Mouse (Mus musculus): ENCODE measurements around the gene Slc44a4. TPM values are rescaled to one million over a fixed set of nuclear protein-coding genes. Genes with fewer than 3 reads are reported as not detected.
"Not testable (repeated sequence)": the region's sequence is repeated elsewhere in the genome, so short reads cannot be mapped to it uniquely, and the experiment has no call there.

Gene Slc44a4
- polyA plus RNA-seq, 1 experiment from 2014 or later: not detected

DNA sequence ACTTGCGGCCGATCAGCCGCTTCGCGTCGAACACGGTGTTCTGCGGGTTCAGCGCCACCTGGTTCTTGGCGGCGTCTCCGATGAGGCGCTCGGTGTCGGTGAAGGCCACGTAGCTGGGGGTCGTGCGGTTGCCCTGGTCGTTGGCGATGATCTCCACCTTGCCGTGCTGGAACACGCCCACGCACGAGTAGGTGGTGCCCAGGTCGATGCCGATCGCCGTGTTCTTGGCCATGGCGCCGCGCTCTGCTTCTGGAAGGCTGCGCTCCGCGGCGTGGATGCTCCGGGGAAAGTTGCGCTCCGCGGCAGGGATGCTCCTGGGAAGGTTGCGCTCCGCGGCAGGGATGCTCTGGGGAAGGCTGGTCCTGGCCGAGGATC is 57.4 kb downstream of the Slc44a4 start:
- not testable (repeated sequence) for H3K4me1 ChIP-seq; ATAC-seq (replicated peaks); H3K27ac ChIP-seq (replicated peaks); H3K9me3 ChIP-seq; H3K36me3 ChIP-seq
- Histone ChIP-seq H3K4me2 (replicated peaks) (peak overlapping the region; percentile 83), H3K9ac (replicated peaks) (0 out of 2 replicates have a peak overlapping the region, but pooled peaks have one; percentile 30), H3K27me3 (peaks cover 23% of the 10 kb centered on the region; the same call in 1 of the 2 replicates), H3K4me3 (peak overlapping the region; percentile 44)
- 0% methylated on average over 31 of the region's 43 CpGs for WGBS

DNA sequence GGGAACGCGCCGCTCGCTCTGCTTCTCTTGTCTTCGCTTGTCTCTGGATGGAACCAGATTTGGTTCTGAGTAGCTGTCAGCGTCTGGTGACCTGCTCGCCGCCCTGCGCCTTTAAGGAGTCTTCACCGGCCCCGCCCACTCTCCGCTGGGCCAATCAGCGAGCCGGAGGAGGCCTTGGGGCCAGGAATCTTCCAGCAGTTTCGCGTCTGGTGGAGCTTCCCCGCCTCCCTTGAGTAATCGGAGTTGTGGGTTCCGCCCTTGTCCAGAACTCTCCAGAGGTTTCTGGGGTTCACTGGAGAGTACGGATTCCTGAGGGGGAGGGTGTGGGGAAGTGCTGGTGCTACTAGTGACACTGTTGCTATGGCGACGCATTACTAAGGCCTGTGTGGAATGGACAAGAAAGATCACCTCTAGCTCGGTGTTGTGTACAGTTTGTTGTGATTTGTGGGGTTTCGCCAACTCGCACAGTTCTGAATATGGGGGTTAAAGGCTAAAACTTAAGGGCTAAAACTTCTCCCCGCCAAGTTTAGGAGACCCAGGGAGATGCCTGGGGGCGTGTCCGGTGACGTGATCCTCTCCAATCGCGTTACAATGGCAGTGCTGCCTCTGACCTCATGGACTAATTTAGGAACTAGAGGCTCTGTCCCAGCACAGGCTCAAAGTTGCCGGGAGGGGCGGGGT is 57.9 kb downstream of the Slc44a4 start, which contains the start of the genes Hspa1a and Hspa1l:
TSS of gene Hspa1a (minus strand) at position 88 of the 681 bp plus-strand sequence.
TSS of gene Hspa1l (plus strand) at position 635 of the 681 bp plus-strand sequence.
- H3K4me2 ChIP-seq (replicated peaks): peak within 1 kb of the TSS; percentile 83
- H3K36me3 ChIP-seq; H3K9me3 ChIP-seq; H3K4me1 ChIP-seq; H3K27ac ChIP-seq (replicated peaks): not testable (repeated sequence)
- peak; percentile 92 for ATAC-seq (replicated peaks)
- 0 out of 2 replicates have a peak within 1 kb of the TSS, but pooled peaks have one; percentile 30 for H3K9ac ChIP-seq (replicated peaks)
- H3K27me3 ChIP-seq: peaks cover 23% of the 10 kb centered on the region; the same call in 1 of the 2 replicates
- under 1% methylated on average over 30 of the region's 33 CpGs for WGBS
- H3K4me3 ChIP-seq: peak within 1 kb of the TSS; percentile 44

GRCm38 (mm10) chr17:34975581-34976492 is 61.6 kb downstream of the Slc44a4 start:
- WGBS: 90% methylated on average over 3 of the region's 3 CpGs
- Histone ChIP-seq H3K27ac (replicated peaks) (no peak overlapping the region), H3K4me2 (replicated peaks) (no peak overlapping the region), H3K36me3 (no peaks in the 10 kb centered on the region), H3K9me3 (no peaks in the 10 kb centered on the region), H3K4me1 (peaks cover 14% of the 10 kb centered on the region), H3K9ac (replicated peaks) (no peak overlapping the region), H3K27me3 (no peaks in the 10 kb centered on the region), H3K4me3 (no peak overlapping the region)
- no peak for ATAC-seq (replicated peaks)

DNA sequence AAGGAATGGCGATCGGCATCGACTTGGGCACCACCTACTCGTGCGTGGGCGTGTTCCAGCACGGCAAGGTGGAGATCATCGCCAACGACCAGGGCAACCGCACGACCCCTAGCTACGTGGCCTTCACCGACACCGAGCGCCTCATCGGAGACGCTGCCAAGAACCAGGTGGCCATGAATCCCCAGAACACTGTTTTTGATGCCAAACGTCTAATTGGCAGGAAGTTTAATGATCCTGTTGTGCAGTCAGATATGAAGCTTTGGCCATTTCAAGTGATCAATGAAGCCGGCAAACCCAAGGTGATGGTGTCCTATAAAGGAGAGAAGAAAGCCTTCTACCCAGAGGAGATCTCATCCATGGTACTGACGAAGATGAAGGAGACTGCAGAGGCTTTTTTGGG is 62.7 kb downstream of the Slc44a4 start:
- 94% methylated on average over 20 of the region's 20 CpGs for WGBS
- H3K27ac ChIP-seq (replicated peaks): no peak overlapping the region

DNA sequence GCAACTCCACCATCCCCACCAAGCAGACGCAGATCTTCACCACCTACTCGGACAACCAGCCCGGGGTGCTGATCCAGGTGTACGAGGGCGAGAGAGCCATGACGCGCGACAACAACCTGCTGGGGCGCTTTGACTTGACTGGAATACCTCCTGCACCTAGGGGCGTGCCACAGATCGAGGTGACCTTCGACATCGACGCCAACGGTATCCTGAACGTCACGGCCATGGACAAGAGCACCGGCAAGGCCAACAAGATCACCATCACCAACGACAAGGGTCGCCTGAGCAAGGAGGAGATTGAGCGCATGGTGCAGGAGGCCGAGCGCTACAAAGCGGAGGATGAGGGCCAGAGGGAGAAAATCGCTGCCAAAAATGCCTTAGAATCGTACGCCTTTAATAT is 64.0 kb downstream of the Slc44a4 start:
- Histone ChIP-seq H3K4me3 (no peak overlapping the region), H3K4me1 (peaks cover 24% of the 10 kb centered on the region), H3K36me3 (no peaks in the 10 kb centered on the region), H3K4me2 (replicated peaks) (no peak overlapping the region), H3K9me3 (no peaks in the 10 kb centered on the region), H3K9ac (replicated peaks) (no peak overlapping the region), H3K27ac (replicated peaks) (no peak overlapping the region), H3K27me3 (no peaks in the 10 kb centered on the region)
- 90% methylated on average over 27 of the region's 27 CpGs for WGBS
- ATAC-seq (replicated peaks): no peak

More for the DNA sequence above, 62.7 kb downstream of the Slc44a4 start:
- Histone ChIP-seq H3K9me3 (no peaks in the 10 kb centered on the region), H3K4me2 (replicated peaks) (no peak overlapping the region), H3K9ac (replicated peaks) (no peak overlapping the region), H3K4me3 (no peak overlapping the region), H3K36me3 (no peaks in the 10 kb centered on the region), H3K27me3 (no peaks in the 10 kb centered on the region), H3K4me1 (peaks cover 20% of the 10 kb centered on the region)
- no peak for ATAC-seq (replicated peaks)

GRCm38 (mm10) chr17:34979631-34980030 is 65.4 kb downstream of the Slc44a4 start:
- peaks cover 24% of the 10 kb centered on the region for H3K4me1 ChIP-seq
- no peaks in the 10 kb centered on the region for H3K9me3 ChIP-seq
- H3K27me3 ChIP-seq: no peaks in the 10 kb centered on the region
- ATAC-seq (replicated peaks): no peak
- no peak overlapping the region for H3K4me3 ChIP-seq
- 92% methylated on average over 4 of the region's 4 CpGs for WGBS
- H3K36me3 ChIP-seq: no peaks in the 10 kb centered on the region
- H3K4me2 ChIP-seq (replicated peaks): no peak overlapping the region
- H3K27ac ChIP-seq (replicated peaks): no peak overlapping the region
- H3K9ac ChIP-seq (replicated peaks): no peak overlapping the region

Other genes starting within 250 kb of the Slc44a4 start
- gene Tnxb, start 243.9 kb upstream of the Slc44a4 start, polyA plus RNA-seq (2015; fragmentation: Nextera tagmentation; extraction: Ambion mirVana): 0.05 and 0.06 TPM in 2 replicates
- 0.04 TPM in 1 of 2 replicates, not detected in the other for gene C4b, start 170.6 kb upstream of the Slc44a4 start, polyA plus RNA-seq (2015; fragmentation: Nextera tagmentation; extraction: Ambion mirVana)
- gene Cyp21a1, start 109.9 kb upstream of the Slc44a4 start, polyA plus RNA-seq (2015; fragmentation: Nextera tagmentation; extraction: Ambion mirVana): not detected in 2 replicates
- 39.8 and 43.0 TPM in 2 replicates for gene Stk19, start 77.5 kb upstream of the Slc44a4 start, polyA plus RNA-seq (2015; fragmentation: Nextera tagmentation; extraction: Ambion mirVana)
- 75.2 and 77.8 TPM in 2 replicates for gene Dxo, start 77.4 kb upstream of the Slc44a4 start, polyA plus RNA-seq (2015; fragmentation: Nextera tagmentation; extraction: Ambion mirVana)
- gene Skiv2l, start 64.3 kb upstream of the Slc44a4 start, polyA plus RNA-seq (2015; fragmentation: Nextera tagmentation; extraction: Ambion mirVana): 59.6 and 59.7 TPM in 2 replicates
- gene Nelfe, start 64.1 kb upstream of the Slc44a4 start, polyA plus RNA-seq (2015; fragmentation: Nextera tagmentation; extraction: Ambion mirVana): 94.9 and 97.1 TPM in 2 replicates
- 1.8 and 2.1 TPM in 2 replicates for gene Cfb, start 51.9 kb upstream of the Slc44a4 start, polyA plus RNA-seq (2015; fragmentation: Nextera tagmentation; extraction: Ambion mirVana)
- gene Zbtb12, start 35.0 kb upstream of the Slc44a4 start, polyA plus RNA-seq (2015; fragmentation: Nextera tagmentation; extraction: Ambion mirVana): 9.5 and 9.9 TPM in 2 replicates
- 0.17 TPM in 1 of 2 replicates, not detected in the other for gene Gm20547, start 32.4 kb upstream of the Slc44a4 start, polyA plus RNA-seq (2015; fragmentation: Nextera tagmentation; extraction: Ambion mirVana)
- 0.77 and 1.5 TPM in 2 replicates for gene C2, start 16.2 kb upstream of the Slc44a4 start, polyA plus RNA-seq (2015; fragmentation: Nextera tagmentation; extraction: Ambion mirVana)
- gene Ehmt2, start 16.0 kb upstream of the Slc44a4 start, polyA plus RNA-seq (2015; fragmentation: Nextera tagmentation; extraction: Ambion mirVana): 108 and 111 TPM in 2 replicates
- gene Neu1, start 16.8 kb downstream of the Slc44a4 start, polyA plus RNA-seq (2015; fragmentation: Nextera tagmentation; extraction: Ambion mirVana): 27.9 and 31.0 TPM in 2 replicates
- 0.10 and 0.17 TPM in 2 replicates for gene Hspa1b, start 44.8 kb downstream of the Slc44a4 start, polyA plus RNA-seq (2015; fragmentation: Nextera tagmentation; extraction: Ambion mirVana)
- not detected in 2 replicates for gene Gm20481, start 55.4 kb downstream of the Slc44a4 start, polyA plus RNA-seq (2015; fragmentation: Nextera tagmentation; extraction: Ambion mirVana)
- 3.6 and 3.7 TPM in 2 replicates for gene Hspa1a, start 57.7 kb downstream of the Slc44a4 start, polyA plus RNA-seq (2015; fragmentation: Nextera tagmentation; extraction: Ambion mirVana)
- 1.5 TPM in 2 replicates for gene Hspa1l, start 58.2 kb downstream of the Slc44a4 start, polyA plus RNA-seq (2015; fragmentation: Nextera tagmentation; extraction: Ambion mirVana)
- gene Lsm2, start 67.4 kb downstream of the Slc44a4 start, polyA plus RNA-seq (2015; fragmentation: Nextera tagmentation; extraction: Ambion mirVana): 132 and 149 TPM in 2 replicates
- gene Vars, start 86.5 kb downstream of the Slc44a4 start, polyA plus RNA-seq (2015; fragmentation: Nextera tagmentation; extraction: Ambion mirVana): 82.9 and 88.6 TPM in 2 replicates
- 0.14 and 0.28 TPM in 2 replicates for gene Vwa7, start 102.1 kb downstream of the Slc44a4 start, polyA plus RNA-seq (2015; fragmentation: Nextera tagmentation; extraction: Ambion mirVana)
- gene Sapcd1, start 113.5 kb downstream of the Slc44a4 start, polyA plus RNA-seq (2015; fragmentation: Nextera tagmentation; extraction: Ambion mirVana): 5.8 and 5.9 TPM in 2 replicates
- 2.8 and 3.2 TPM in 2 replicates for gene Msh5, start 132.3 kb downstream of the Slc44a4 start, polyA plus RNA-seq (2015; fragmentation: Nextera tagmentation; extraction: Ambion mirVana)
- 98.4 and 100 TPM in 2 replicates for gene Clic1, start 135.5 kb downstream of the Slc44a4 start, polyA plus RNA-seq (2015; fragmentation: Nextera tagmentation; extraction: Ambion mirVana)
- gene Ddah2, start 144.6 kb downstream of the Slc44a4 start, polyA plus RNA-seq (2015; fragmentation: Nextera tagmentation; extraction: Ambion mirVana): 540 and 556 TPM in 2 replicates
- not detected in 2 replicates for gene Ly6g6c, start 150.9 kb downstream of the Slc44a4 start, polyA plus RNA-seq (2015; fragmentation: Nextera tagmentation; extraction: Ambion mirVana)
- 0.15 and 0.17 TPM in 2 replicates for gene Mpig6b, start 151.7 kb downstream of the Slc44a4 start, polyA plus RNA-seq (2015; fragmentation: Nextera tagmentation; extraction: Ambion mirVana)
- 10.0 and 11.9 TPM in 2 replicates for gene Ly6g6e, start 162.4 kb downstream of the Slc44a4 start, polyA plus RNA-seq (2015; fragmentation: Nextera tagmentation; extraction: Ambion mirVana)
- 0.46 and 0.47 TPM in 2 replicates for gene Ly6g6d, start 163.6 kb downstream of the Slc44a4 start, polyA plus RNA-seq (2015; fragmentation: Nextera tagmentation; extraction: Ambion mirVana)
- 0.32 TPM in 1 of 2 replicates, not detected in the other for gene Ly6g6f, start 171.1 kb downstream of the Slc44a4 start, polyA plus RNA-seq (2015; fragmentation: Nextera tagmentation; extraction: Ambion mirVana)
- gene Abhd16a, start 174.8 kb downstream of the Slc44a4 start, polyA plus RNA-seq (2015; fragmentation: Nextera tagmentation; extraction: Ambion mirVana): 93.2 and 97.4 TPM in 2 replicates
- gene Ly6g5c, start 193.8 kb downstream of the Slc44a4 start, polyA plus RNA-seq (2015; fragmentation: Nextera tagmentation; extraction: Ambion mirVana): not detected in 2 replicates
- gene Ly6g5b, start 201.0 kb downstream of the Slc44a4 start, polyA plus RNA-seq (2015; fragmentation: Nextera tagmentation; extraction: Ambion mirVana): 1.2 and 1.3 TPM in 2 replicates
- 29.3 and 32.0 TPM in 2 replicates for gene Gpank1, start 207.0 kb downstream of the Slc44a4 start, polyA plus RNA-seq (2015; fragmentation: Nextera tagmentation; extraction: Ambion mirVana)
- gene Csnk2b, start 207.6 kb downstream of the Slc44a4 start, polyA plus RNA-seq (2015; fragmentation: Nextera tagmentation; extraction: Ambion mirVana): 307 and 309 TPM in 2 replicates
- gene D17H6S53E, start 211.9 kb downstream of the Slc44a4 start, polyA plus RNA-seq (2015; fragmentation: Nextera tagmentation; extraction: Ambion mirVana): 8.7 TPM in 2 replicates
- 0.28 and 0.31 TPM in 2 replicates for gene Apom, start 217.6 kb downstream of the Slc44a4 start, polyA plus RNA-seq (2015; fragmentation: Nextera tagmentation; extraction: Ambion mirVana)
- 92.3 and 93.8 TPM in 2 replicates for gene Bag6, start 220.7 kb downstream of the Slc44a4 start, polyA plus RNA-seq (2015; fragmentation: Nextera tagmentation; extraction: Ambion mirVana)